Mouse (Mus musculus) right cerebral cortex, adult 18-20 months (tissue): Measurements from ENCODE around the gene Znrd1.
A peak's percentile ranks its signal among the peaks of the same experiment; 100 is the strongest.

Experiments
- DNase-seq: peaks from one replicate; pipeline ENCODE4 v3.0.0; 2022; ENCODE audit warnings: mixed read lengths

Znrd1 gene

GRCm38 (mm10) chr17:36970316-36970890 is 12.0 kb upstream of the Znrd1 start:
- no peak for DNase-seq

GRCm38 (mm10) chr17:36966875-36967274 is 8.5 kb upstream of the Znrd1 start:
- no peak for DNase-seq

- no peak for DNase-seq
These were observed 2.8 kb upstream of the Znrd1 start for GRCm38 (mm10) chr17:36961125-36961524.

- peak; percentile 42 for DNase-seq
These were observed 525 bp upstream of the Znrd1 start for GRCm38 (mm10) chr17:36958884-36959283.

GRCm38 (mm10) chr17:36953062-36953461 is 5.3 kb downstream of the Znrd1 start:
- no peak for DNase-seq

GRCm38 (mm10) chr17:36952631-36953030 is 5.7 kb downstream of the Znrd1 start:
- DNase-seq: no peak

GRCm38 (mm10) chr17:36950981-36951947 is 7.1 kb downstream of the Znrd1 start, which contains the start of gene Ppp1r11:
Ppp1r11 (minus strand) TSS chr17:36951741.
- peak; percentile 98 for DNase-seq

GRCm38 (mm10) chr17:36949265-36949664 is 9.1 kb downstream of the Znrd1 start:
- no peak for DNase-seq

- DNase-seq: no peak
These were observed 10.1 kb downstream of the Znrd1 start for GRCm38 (mm10) chr17:36948286-36948685.

GRCm38 (mm10) chr17:36947051-36947819 is 11.1 kb downstream of the Znrd1 start:
- DNase-seq: peak; percentile 70

- no peak for DNase-seq
These were observed 14.1 kb downstream of the Znrd1 start for GRCm38 (mm10) chr17:36944121-36944775.

GRCm38 (mm10) chr17:36943691-36944090 is 14.7 kb downstream of the Znrd1 start:
- DNase-seq: no peak

- DNase-seq: peak; percentile 51
These were observed 15.4 kb downstream of the Znrd1 start, which contains the start of gene Rnf39 for GRCm38 (mm10) chr17:36942791-36943471. Rnf39 (plus strand) TSS chr17:36942918.

GRCm38 (mm10) chr17:36942391-36942790 is 16.0 kb downstream of the Znrd1 start:
- DNase-seq: peak; percentile 80

GRCm38 (mm10) chr17:36938056-36938455 is 20.3 kb downstream of the Znrd1 start:
- no peak for DNase-seq

GRCm38 (mm10) chr17:36931806-36932205 is 26.6 kb downstream of the Znrd1 start:
- DNase-seq: no peak

GRCm38 (mm10) chr17:36931130-36931529 is 27.2 kb downstream of the Znrd1 start:
- no peak for DNase-seq

- no peak for DNase-seq
These were observed 28.1 kb downstream of the Znrd1 start for GRCm38 (mm10) chr17:36930233-36930632.

- no peak for DNase-seq
These were observed 29.0 kb downstream of the Znrd1 start for GRCm38 (mm10) chr17:36929236-36929932.

- no peak for DNase-seq
These were observed 30.8 kb downstream of the Znrd1 start for GRCm38 (mm10) chr17:36927496-36928120.

GRCm38 (mm10) chr17:36923491-36923890 is 34.9 kb downstream of the Znrd1 start:
- no peak for DNase-seq
